Mouse (Mus musculus) urinary bladder, postnatal 10 days (tissue): ENCODE measurements around the gene Rhot2.
"Not testable (repeated sequence)": the region's sequence is repeated elsewhere in the genome, so short reads cannot be mapped to it uniquely, and the experiment has no call there.

Source experiments
- DNase-seq: peaks from one replicate; pipeline ENCODE4 v3.0.0; 2022; ENCODE audit warnings: low spot score

The Rhot2 gene

GRCm38 (mm10) chr17:25874148-25874720 is 29.6 kb upstream of the Rhot2 start:
- DNase-seq: no peak

- DNase-seq: no peak
Measured at GRCm38 (mm10) chr17:25873405-25874147, 28.9 kb upstream of the Rhot2 start.

DNA sequence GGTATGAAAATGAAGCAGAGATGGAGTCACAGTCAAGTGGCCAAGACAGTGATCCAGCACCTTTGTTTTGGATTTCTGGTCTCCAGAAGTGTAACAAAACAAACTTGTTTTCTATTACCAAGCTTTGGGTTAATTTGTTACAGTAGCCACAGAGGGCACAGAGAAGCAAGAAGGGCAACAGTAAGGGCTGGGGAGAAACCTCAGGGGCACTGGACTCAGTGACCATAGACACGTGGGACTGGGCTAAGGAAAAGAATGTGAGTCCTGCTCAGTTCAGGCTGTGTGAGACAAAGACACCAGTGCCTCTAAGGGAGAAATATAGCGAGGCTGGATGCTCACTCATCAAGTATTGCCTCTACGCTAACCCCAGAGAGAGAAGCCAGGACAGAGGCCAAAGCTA is 28.0 kb upstream of the Rhot2 start:
- no peak for DNase-seq

DNA sequence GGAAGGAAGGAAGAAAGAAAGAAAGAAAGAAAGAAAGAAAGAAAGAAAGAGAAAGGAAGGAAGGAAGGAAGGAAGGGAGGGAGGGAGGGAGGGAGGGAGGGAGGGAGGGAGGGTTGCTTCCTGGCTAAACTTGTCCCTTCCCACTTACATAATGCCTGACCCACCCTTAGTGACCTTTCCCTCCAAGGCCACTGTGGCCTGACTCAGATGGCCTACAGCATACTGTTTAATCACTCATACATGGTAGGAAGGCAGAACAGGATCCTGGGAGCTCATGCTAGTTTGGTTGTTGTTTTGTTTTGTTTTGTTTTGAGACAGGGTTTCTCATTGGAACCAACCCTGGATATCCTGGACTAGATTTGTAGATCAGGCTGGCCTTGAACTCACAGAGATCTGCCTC is 26.9 kb upstream of the Rhot2 start:
- DNase-seq: not testable (repeated sequence)

GRCm38 (mm10) chr17:25869954-25870353 is 25.3 kb upstream of the Rhot2 start:
- no peak for DNase-seq

DNA sequence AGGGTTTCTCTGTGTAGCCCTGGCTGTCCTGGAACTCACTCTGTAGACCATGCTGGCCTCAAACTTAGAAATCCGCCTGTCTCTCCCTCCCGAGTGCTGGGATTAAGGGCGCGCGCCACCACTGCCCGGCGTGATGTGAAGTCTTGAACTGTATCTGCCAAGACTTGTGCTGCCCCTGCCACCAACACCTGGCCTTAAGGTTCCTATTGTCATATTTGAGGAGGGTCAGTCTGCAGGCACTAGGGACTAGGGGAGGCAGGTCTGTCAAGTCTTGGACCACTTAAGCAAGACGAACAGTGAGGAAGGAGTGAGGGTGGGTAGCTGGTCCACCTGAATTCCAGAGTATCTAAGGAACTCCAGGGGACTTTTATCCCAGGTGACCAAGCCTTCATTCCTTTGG is 24.8 kb upstream of the Rhot2 start:
- DNase-seq: no peak

GRCm38 (mm10) chr17:25868601-25869191 is 24.0 kb upstream of the Rhot2 start, which contains the start of gene Mcrip2:
Mcrip2 (minus strand) TSS chr17:25868764.
- DNase-seq: no peak

GRCm38 (mm10) chr17:25867836-25868600 is 23.4 kb upstream of the Rhot2 start:
- DNase-seq: no peak

DNA sequence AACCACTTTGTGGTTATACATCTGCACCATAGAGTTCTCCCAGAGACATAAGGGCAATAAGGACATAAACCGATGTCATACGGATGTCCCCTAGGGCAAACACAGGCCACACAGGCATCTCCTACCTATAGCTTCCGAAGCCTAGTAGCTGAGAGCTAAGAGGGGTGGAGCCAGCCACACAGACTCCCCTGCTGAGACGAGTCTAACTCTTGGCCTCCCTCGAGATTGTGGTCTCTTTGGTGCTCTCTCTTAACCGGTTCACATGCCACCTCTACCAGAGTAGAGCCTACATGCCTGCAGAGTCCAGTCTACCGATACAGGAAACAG is 22.8 kb upstream of the Rhot2 start:
- DNase-seq: no peak

- DNase-seq: no peak
Measured at GRCm38 (mm10) chr17:25866172-25866571, 21.5 kb upstream of the Rhot2 start.

DNA sequence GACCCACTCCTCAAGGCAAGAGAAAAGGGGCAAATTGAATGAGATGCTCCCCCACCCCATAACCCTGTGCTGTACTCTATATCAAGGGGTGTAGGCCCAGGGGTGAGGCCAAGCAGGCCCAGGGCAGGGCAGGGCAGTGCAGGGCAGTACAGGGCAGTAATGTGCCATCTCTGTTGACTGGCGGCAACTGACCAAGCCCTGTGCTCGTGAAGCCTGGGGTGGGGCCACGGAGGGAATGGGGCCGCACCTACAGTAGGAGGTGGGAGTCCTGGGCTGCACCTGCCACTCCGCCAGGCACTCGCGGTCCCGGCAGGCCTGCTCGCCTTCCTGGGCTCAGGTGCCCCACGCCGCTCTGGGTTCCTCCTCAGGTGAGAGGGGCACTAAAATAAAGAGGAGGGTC is 20.6 kb upstream of the Rhot2 start:
- no peak for DNase-seq

DNA sequence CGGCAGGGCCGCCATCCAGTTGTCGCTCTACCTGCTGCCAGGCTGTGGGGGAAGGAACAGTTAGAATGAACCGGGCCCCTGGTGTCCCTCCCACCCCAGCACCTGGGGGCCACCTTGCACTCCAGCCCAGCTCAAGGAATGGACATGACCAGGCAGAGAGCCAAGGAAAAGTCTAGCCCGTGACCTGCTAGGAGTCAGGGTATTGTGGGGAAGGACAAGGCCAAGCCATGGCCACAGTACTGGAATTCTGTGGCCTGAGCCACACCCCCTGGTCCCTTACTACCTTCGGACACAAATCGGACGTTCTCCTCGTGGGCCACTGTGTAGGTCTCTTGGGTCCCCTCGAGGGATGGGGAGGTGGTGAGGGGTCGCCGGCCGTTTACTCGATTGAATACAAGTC is 19.7 kb upstream of the Rhot2 start:
- no peak for DNase-seq

GRCm38 (mm10) chr17:25863681-25864080 is 19.0 kb upstream of the Rhot2 start:
- DNase-seq: no peak

GRCm38 (mm10) chr17:25861704-25862612 is 17.3 kb upstream of the Rhot2 start:
- DNase-seq: no peak

DNA sequence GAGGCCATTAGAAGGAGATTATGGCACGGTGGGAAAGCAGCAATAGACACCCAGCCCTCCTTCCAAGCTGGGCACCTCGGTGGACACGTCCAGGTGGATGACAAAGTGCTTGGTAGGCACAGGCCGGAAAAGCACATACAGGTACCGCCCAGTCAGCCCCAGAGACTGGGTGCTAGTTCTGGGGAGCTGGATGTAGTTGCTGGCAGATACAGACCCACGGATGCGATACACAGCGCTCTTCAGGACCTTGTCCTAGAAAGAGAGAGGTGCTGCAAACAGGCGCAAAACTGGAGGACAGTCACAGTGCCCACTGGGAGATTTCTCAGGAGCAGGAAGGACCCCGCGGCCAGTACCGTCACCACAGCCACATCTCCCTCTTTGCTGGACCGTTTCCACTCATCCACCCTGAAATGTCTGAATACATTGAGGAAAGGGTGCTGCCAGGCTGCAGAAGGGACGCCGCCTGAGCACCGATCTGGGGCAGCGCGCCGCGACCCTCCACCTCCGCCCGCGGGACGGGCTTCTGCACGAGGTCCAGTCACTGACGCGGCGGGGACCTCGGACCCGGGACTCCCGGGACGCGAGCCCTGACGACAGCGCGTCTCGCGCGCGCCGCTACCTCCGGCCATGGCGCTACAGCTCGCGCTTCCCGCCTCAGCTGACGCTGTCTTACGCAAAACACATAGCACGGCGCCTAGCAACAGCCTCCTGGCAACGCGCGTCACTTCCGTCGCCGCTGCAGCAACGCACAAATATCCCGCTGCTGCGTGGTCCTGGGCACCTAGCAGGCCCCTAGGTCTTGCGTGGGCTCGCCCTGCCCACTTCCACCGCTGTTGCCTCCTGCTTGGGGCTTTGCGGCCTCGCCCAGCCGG is 16.4 kb upstream of the Rhot2 start, which contains the start of gene Wdr90:
Gene Wdr90, minus strand, starts transcription at position 670 of the 872 bp plus-strand sequence.
- DNase-seq: peak; percentile 62

DNA sequence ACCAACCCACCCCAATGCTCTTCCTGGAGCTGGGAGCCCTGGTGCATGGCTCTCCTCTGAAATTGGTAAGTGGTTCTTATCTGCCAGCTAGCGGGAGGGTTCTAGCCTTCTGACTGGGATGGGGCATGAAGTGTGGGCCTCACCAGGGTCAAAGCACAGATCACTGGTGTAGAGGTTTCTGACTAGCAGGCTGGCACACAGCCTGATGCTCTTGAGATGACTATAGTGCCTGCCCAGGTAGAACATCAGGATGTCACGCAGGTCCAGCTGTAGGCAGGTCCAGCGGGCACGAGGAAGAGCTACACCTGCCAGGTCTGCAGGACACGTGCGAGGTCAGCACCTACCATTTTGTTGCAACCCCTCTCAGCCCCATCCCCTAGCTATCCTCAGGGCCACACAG is 15.6 kb upstream of the Rhot2 start:
- DNase-seq: no peak

DNA sequence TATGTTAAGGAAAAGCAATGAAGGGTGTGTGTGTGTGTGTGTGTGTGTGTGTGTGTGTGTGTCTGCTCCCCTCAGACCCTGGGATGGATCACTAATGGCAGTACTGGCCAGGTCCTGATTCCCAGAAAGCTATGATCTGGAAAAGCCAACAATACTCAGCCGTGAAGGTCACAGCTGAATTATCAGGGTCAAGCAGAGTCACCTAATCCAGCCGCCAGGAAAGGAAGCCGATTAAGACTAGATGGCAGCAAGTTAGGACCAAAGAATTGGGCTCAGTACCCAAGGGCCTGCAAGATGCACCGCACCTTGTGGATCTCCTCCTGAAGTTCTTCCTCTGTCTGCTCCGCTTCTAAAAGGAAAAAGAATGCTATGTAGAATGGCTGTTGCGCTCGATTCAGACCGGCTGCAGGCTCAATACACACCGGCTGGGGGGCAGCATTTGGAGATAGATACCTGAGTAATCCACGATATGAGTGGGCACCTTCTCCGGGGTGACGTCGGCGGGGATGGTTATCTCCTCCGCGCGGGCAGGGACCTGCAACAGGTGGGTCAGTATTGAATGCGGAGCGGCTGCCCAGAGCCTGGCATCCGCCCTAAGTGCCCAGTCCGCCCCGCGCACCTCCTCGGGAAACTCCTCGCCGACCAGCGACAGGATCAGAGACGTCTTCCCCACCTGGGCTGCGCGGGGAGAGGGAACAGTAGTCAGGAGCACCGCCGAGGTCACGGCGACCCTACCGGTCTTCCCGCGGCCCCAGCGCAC is 835 bp downstream of the Rhot2 start:
- DNase-seq: no peak

DNA sequence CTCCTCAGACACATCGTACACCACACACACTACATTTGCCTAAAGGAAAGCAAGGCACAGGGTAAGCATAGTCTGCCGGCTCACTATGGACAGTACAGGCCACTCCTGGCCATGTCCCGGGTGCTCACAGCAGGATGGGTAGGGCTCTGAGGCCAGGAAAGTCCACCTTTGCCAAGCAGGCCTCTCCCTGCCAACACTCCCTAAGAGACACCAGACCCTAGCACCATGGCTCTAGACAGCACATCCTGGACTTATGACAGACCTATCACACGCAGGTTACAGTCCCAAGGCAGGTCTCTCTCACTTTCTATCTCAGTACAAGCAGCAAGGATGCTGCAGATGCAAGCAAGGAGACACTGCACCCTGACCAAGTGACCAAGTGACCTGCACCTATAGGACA is 1.5 kb downstream of the Rhot2 start:
- DNase-seq: no peak

GRCm38 (mm10) chr17:25842509-25842908 is 2.1 kb downstream of the Rhot2 start:
- no peak for DNase-seq
